ENCODE assay signal across 8 mouse cellular contexts in genomic region chr7:19012025-19012621, GRCm38 (mm10). TPM values are rescaled to one million over a fixed set of nuclear protein-coding genes. Genes with fewer than 3 reads are reported as not detected.
A peak's percentile ranks its signal among the peaks of the same experiment; 100 is the strongest.
DNase-seq lines count a peak whose midpoint lies in the region; ATAC-seq and TF ChIP-seq lines count a peak whose summit lies in the region.

No protein-coding gene starts in this region.

- H3K27me3 ChIP-seq in forebrain, embryonic 14.5 days (replicated peaks; ENCODE audit: control insufficient read depth, insufficient read depth, low read length) = no peaks in the 10 kb centered on the region
- H3K27me3 ChIP-seq in hindbrain, postnatal 0 days (ENCODE audit: insufficient read depth, low read length) = no peaks in the 10 kb centered on the region
- no peaks in the 10 kb centered on the region for H3K27me3 ChIP-seq in lung, embryonic 15.5 days
- no peaks in the 10 kb centered on the region for H3K27me3 ChIP-seq in stomach, embryonic 16.5 days (ENCODE audit: control insufficient read depth, insufficient read depth, low read length)

- peaks cover 10% of the 10 kb centered on the region for H3K36me3 ChIP-seq in forebrain, embryonic 14.5 days (ENCODE audit: control insufficient read depth, insufficient read depth, low read length)
- H3K36me3 ChIP-seq in hindbrain, postnatal 0 days (ENCODE audit: insufficient read depth, low read length) = no peaks in the 10 kb centered on the region
- H3K36me3 ChIP-seq in lung, embryonic 15.5 days = peaks cover 5% of the 10 kb centered on the region; the same call in 1 of the 2 replicates
- no peaks in the 10 kb centered on the region for H3K36me3 ChIP-seq in stomach, embryonic 16.5 days (ENCODE audit: control insufficient read depth, insufficient read depth, low read length)

- no peaks in the 10 kb centered on the region; the same call in 1 of the 2 replicates for H3K4me1 ChIP-seq in forebrain, embryonic 14.5 days (ENCODE audit: control insufficient read depth, insufficient read depth, low read length)
- no peaks in the 10 kb centered on the region for H3K4me1 ChIP-seq in hindbrain, postnatal 0 days (ENCODE audit: insufficient read depth, low read length)
- peaks cover 35% of the 10 kb centered on the region for H3K4me1 ChIP-seq in lung, embryonic 15.5 days
- peaks cover 19% of the 10 kb centered on the region for H3K4me1 ChIP-seq in stomach, embryonic 16.5 days (ENCODE audit: control insufficient read depth, insufficient read depth, low read length)

- TF ChIP-seq CTCF in hindbrain, postnatal 0 days (IDR thresholded peaks at IDR 0.05; ENCODE audit: low read depth) = no peak

- H3K4me2 ChIP-seq in forebrain, embryonic 14.5 days (ENCODE audit: low read length) = peak overlapping the region; percentile 53
- H3K4me2 ChIP-seq in hindbrain, postnatal 0 days (ENCODE audit: low read depth, low read length) = peak overlapping the region; percentile 54
- H3K4me2 ChIP-seq in lung, embryonic 15.5 days = peak overlapping the region; percentile 73
- H3K4me2 ChIP-seq in stomach, embryonic 16.5 days (ENCODE audit: low read depth, low read length) = peak overlapping the region; percentile 70

- H3K27ac ChIP-seq in forebrain, embryonic 14.5 days (ENCODE audit: low read depth, low read length) = no peak overlapping the region
- H3K27ac ChIP-seq in hindbrain, postnatal 0 days = no peak overlapping the region
- H3K27ac ChIP-seq in lung, embryonic 15.5 days = peak overlapping the region; percentile 81
- H3K27ac ChIP-seq in stomach, embryonic 16.5 days (ENCODE audit: low read length) = peak overlapping the region; percentile 77

- no peaks in the 10 kb centered on the region for H3K9me3 ChIP-seq in forebrain, embryonic 14.5 days (replicated peaks; ENCODE audit: control insufficient read depth, low read length)
- no peaks in the 10 kb centered on the region for H3K9me3 ChIP-seq in hindbrain, postnatal 0 days (ENCODE audit: low read length)
- H3K9me3 ChIP-seq in lung, embryonic 15.5 days = no peaks in the 10 kb centered on the region
- no peaks in the 10 kb centered on the region for H3K9me3 ChIP-seq in stomach, embryonic 16.5 days (replicated peaks; ENCODE audit: control insufficient read depth, low read length)

- peak; percentile 40 for DNase-seq in retina, postnatal 1 day
- DNase-seq in retina, embryonic 14.5 days (ENCODE audit: low spot score) = no peak
- DNase-seq in forebrain, embryonic 14.5 days (ENCODE audit: low spot score) = no peak
- DNase-seq in hindbrain, postnatal 0 days (ENCODE audit: low spot score) = no peak

- WGBS in forebrain, embryonic 14.5 days = 4% methylated on average over 29 of the region's 31 CpGs
- WGBS in hindbrain, postnatal 0 days = 4% methylated on average over 25 of the region's 31 CpGs
- 3% methylated on average over 29 of the region's 31 CpGs for WGBS in lung, embryonic 15.5 days
- WGBS in stomach, embryonic 16.5 days = 3% methylated on average over 29 of the region's 31 CpGs

- H3K9ac ChIP-seq in forebrain, embryonic 14.5 days (ENCODE audit: low read length) = peak overlapping the region; percentile 63
- peak overlapping the region; percentile 51 for H3K9ac ChIP-seq in hindbrain, postnatal 0 days (replicated peaks; ENCODE audit: low read length)
- peak overlapping the region; percentile 53 for H3K9ac ChIP-seq in lung, embryonic 15.5 days
- peak overlapping the region; percentile 84 for H3K9ac ChIP-seq in stomach, embryonic 16.5 days (ENCODE audit: low read length)

- peak; percentile 21; the same call in 1 of the 2 replicates for ATAC-seq in forebrain, embryonic 14.5 days
- ATAC-seq in hindbrain, postnatal 0 days = no peak
- peak; percentile 32; the same call in 1 of the 2 replicates for ATAC-seq in lung, embryonic 15.5 days (ENCODE audit: borderline replicate concordance, extremely low read depth, low FRiP score, low TSS enrichment)
- peak; percentile 46 for ATAC-seq in stomach, embryonic 16.5 days (ENCODE audit: insufficient read depth, low FRiP score)
- ATAC-seq in erythroblast, adult 5-6 weeks (replicated peaks; ENCODE audit: low FRiP score, poor library complexity, severe bottlenecking) = no peak
- no peak for ATAC-seq in inflammation-experienced regulatory T-cells, adult 6 months

- H3K4me3 ChIP-seq in forebrain, embryonic 14.5 days (ENCODE audit: low read depth, low read length) = peak overlapping the region; percentile 17; the same call in 1 of the 2 replicates
- H3K4me3 ChIP-seq in hindbrain, postnatal 0 days (ENCODE audit: low read length) = peak overlapping the region; percentile 16
- peak overlapping the region; percentile 36 for H3K4me3 ChIP-seq in lung, embryonic 15.5 days
- peak overlapping the region; percentile 44 for H3K4me3 ChIP-seq in stomach, embryonic 16.5 days (replicated peaks; ENCODE audit: low read length)

RNA-seq across cellular contexts. Expression of gene Irf2bp1, which starts 8.3 kb away (rescaled TPM):
- 25.9 and 33.3 TPM in 2 replicates for polyA plus RNA-seq in forebrain, embryonic 14.5 days (2014; fragmentation: Nextera tagmentation; extraction: Ambion mirVana)
- 128 and 140 TPM in 2 replicates for total RNA-seq in hindbrain, postnatal 0 days (2014; rRNA removed)
- polyA plus RNA-seq in hindbrain, postnatal 0 days (2015; fragmentation: Nextera tagmentation; extraction: Ambion mirVana) = 20.0 and 22.4 TPM in 2 replicates
- 23.5 and 25.2 TPM in 2 replicates for polyA plus RNA-seq in lung, embryonic 15.5 days (2015; fragmentation: Nextera tagmentation; extraction: Ambion mirVana)
- polyA plus RNA-seq in stomach, embryonic 16.5 days (2015; fragmentation: Nextera tagmentation; extraction: Ambion mirVana) = 10.7 and 14.3 TPM in 2 replicates
- total RNA-seq in erythroblast, adult 5-6 weeks (2015; ENCODE audit: low replicate concordance) = 5.6 and 7.3 TPM in 2 replicates
- 0.77 and 3.9 TPM in 2 replicates for total RNA-seq in erythroblast, adult 5-6 weeks (2017; ENCODE audit: low replicate concordance)
- 1 to 10 TPM; 1.1 to 2.6 (median 1.9) TPM for polyA plus RNA-seq in inflammation-experienced regulatory T-cells, adult 6 months (2017; shearing (Covaris generic))

RNA-seq across cellular contexts. Expression of gene Foxa3, which starts 11.2 kb away (rescaled TPM):
- not detected in 2 replicates for polyA plus RNA-seq in forebrain, embryonic 14.5 days (2014; fragmentation: Nextera tagmentation; extraction: Ambion mirVana)
- not detected in 2 replicates for total RNA-seq in hindbrain, postnatal 0 days (2014; rRNA removed)
- polyA plus RNA-seq in hindbrain, postnatal 0 days (2015; fragmentation: Nextera tagmentation; extraction: Ambion mirVana) = not detected in 2 replicates
- polyA plus RNA-seq in lung, embryonic 15.5 days (2015; fragmentation: Nextera tagmentation; extraction: Ambion mirVana) = 2.2 and 2.4 TPM in 2 replicates
- polyA plus RNA-seq in stomach, embryonic 16.5 days (2015; fragmentation: Nextera tagmentation; extraction: Ambion mirVana) = 32.5 and 37.1 TPM in 2 replicates
- not detected in 2 replicates for total RNA-seq in erythroblast, adult 5-6 weeks (2015; ENCODE audit: low replicate concordance)
- not detected in 2 replicates for total RNA-seq in erythroblast, adult 5-6 weeks (2017; ENCODE audit: low replicate concordance)
- polyA plus RNA-seq in inflammation-experienced regulatory T-cells, adult 6 months (2017; shearing (Covaris generic)) = not detected

RNA-seq across cellular contexts. Expression of gene Sympk, which starts 12.1 kb away (rescaled TPM):
- 19.1 and 22.7 TPM in 2 replicates for polyA plus RNA-seq in forebrain, embryonic 14.5 days (2014; fragmentation: Nextera tagmentation; extraction: Ambion mirVana)
- 85.4 and 88.0 TPM in 2 replicates for total RNA-seq in hindbrain, postnatal 0 days (2014; rRNA removed)
- polyA plus RNA-seq in hindbrain, postnatal 0 days (2015; fragmentation: Nextera tagmentation; extraction: Ambion mirVana) = 19.2 TPM in 2 replicates
- 34.3 and 34.6 TPM in 2 replicates for polyA plus RNA-seq in lung, embryonic 15.5 days (2015; fragmentation: Nextera tagmentation; extraction: Ambion mirVana)
- polyA plus RNA-seq in stomach, embryonic 16.5 days (2015; fragmentation: Nextera tagmentation; extraction: Ambion mirVana) = 20.2 and 22.5 TPM in 2 replicates
- total RNA-seq in erythroblast, adult 5-6 weeks (2015; ENCODE audit: low replicate concordance) = 15.2 and 35.9 TPM in 2 replicates
- 7.8 and 21.0 TPM in 2 replicates for total RNA-seq in erythroblast, adult 5-6 weeks (2017; ENCODE audit: low replicate concordance)
- 10 to 100 TPM in 1 of 3 experiments, 1 to 10 TPM in 2; 8.2 to 12.2 (median 9.2) TPM for polyA plus RNA-seq in inflammation-experienced regulatory T-cells, adult 6 months (2017; shearing (Covaris generic))

RNA-seq across cellular contexts. Expression of gene Mypop, which starts 21.1 kb away (rescaled TPM):
- 3.6 and 3.9 TPM in 2 replicates for polyA plus RNA-seq in forebrain, embryonic 14.5 days (2014; fragmentation: Nextera tagmentation; extraction: Ambion mirVana)
- 22.5 and 26.1 TPM in 2 replicates for total RNA-seq in hindbrain, postnatal 0 days (2014; rRNA removed)
- 5.6 and 6.0 TPM in 2 replicates for polyA plus RNA-seq in hindbrain, postnatal 0 days (2015; fragmentation: Nextera tagmentation; extraction: Ambion mirVana)
- polyA plus RNA-seq in lung, embryonic 15.5 days (2015; fragmentation: Nextera tagmentation; extraction: Ambion mirVana) = 3.0 and 3.6 TPM in 2 replicates
- 1.6 and 2.3 TPM in 2 replicates for polyA plus RNA-seq in stomach, embryonic 16.5 days (2015; fragmentation: Nextera tagmentation; extraction: Ambion mirVana)
- not detected in 2 replicates for total RNA-seq in erythroblast, adult 5-6 weeks (2015; ENCODE audit: low replicate concordance)
- 0.43 TPM in 1 of 2 replicates, not detected in the other for total RNA-seq in erythroblast, adult 5-6 weeks (2017; ENCODE audit: low replicate concordance)
- 1 to 10 TPM; 2.1 to 2.7 (median 2.6) TPM for polyA plus RNA-seq in inflammation-experienced regulatory T-cells, adult 6 months (2017; shearing (Covaris generic))

RNA-seq across cellular contexts. Expression of gene Nanos2, which starts 24.9 kb away (rescaled TPM):
- 0.18 and 0.49 TPM in 2 replicates for polyA plus RNA-seq in forebrain, embryonic 14.5 days (2014; fragmentation: Nextera tagmentation; extraction: Ambion mirVana)
- total RNA-seq in hindbrain, postnatal 0 days (2014; rRNA removed) = 1.3 and 2.6 TPM in 2 replicates
- 1.6 TPM in 2 replicates for polyA plus RNA-seq in hindbrain, postnatal 0 days (2015; fragmentation: Nextera tagmentation; extraction: Ambion mirVana)
- not detected in 2 replicates for polyA plus RNA-seq in lung, embryonic 15.5 days (2015; fragmentation: Nextera tagmentation; extraction: Ambion mirVana)
- not detected in 2 replicates for polyA plus RNA-seq in stomach, embryonic 16.5 days (2015; fragmentation: Nextera tagmentation; extraction: Ambion mirVana)
- not detected in 2 replicates for total RNA-seq in erythroblast, adult 5-6 weeks (2015; ENCODE audit: low replicate concordance)
- total RNA-seq in erythroblast, adult 5-6 weeks (2017; ENCODE audit: low replicate concordance) = not detected in 2 replicates
- not detected for polyA plus RNA-seq in inflammation-experienced regulatory T-cells, adult 6 months (2017; shearing (Covaris generic))

Comparison
In these comparisons a context has a peak if more than half of its experiments do, and no peak if none do; other contexts are left out.
1. ATAC-seq: peak in forebrain, embryonic 14.5 days (single experiment), lung, embryonic 15.5 days (single experiment) and stomach, embryonic 16.5 days (single experiment); none in hindbrain, postnatal 0 days (single experiment), erythroblast, adult 5-6 weeks (single experiment) and inflammation-experienced regulatory T-cells, adult 6 months (single experiment).
2. H3K27ac ChIP-seq: peak in lung, embryonic 15.5 days (single experiment) and stomach, embryonic 16.5 days (single experiment); none in forebrain, embryonic 14.5 days (single experiment) and hindbrain, postnatal 0 days (single experiment).
3. Peak in every context shown above with its lines, with median percentiles within 50 percentile points of each other: H3K4me2 ChIP-seq, H3K4me3 ChIP-seq and H3K9ac ChIP-seq.